Mouse (Mus musculus) G1E (cell line): ENCODE results near the gene Rsph14. TPM values are rescaled to one million over a fixed set of nuclear protein-coding genes. Genes with fewer than 3 reads are reported as not detected.
A peak's percentile ranks its signal among the peaks of the same experiment; 100 is the strongest.
"Not testable (repeated sequence)": the region's sequence is repeated elsewhere in the genome, so short reads cannot be mapped to it uniquely, and the experiment has no call there.

ENCODE experiments used
- ATAC-seq: 2 replicates; pipeline ENCODE4 v1.8.0; 2016; ENCODE audit warnings: mild to moderate bottlenecking; ENCODE audit not compliant: insufficient number of reproducible peaks, poor library complexity, low FRiP score, severe bottlenecking; ENCODE audit errors: extremely low read depth
- DNase-seq: peaks from one replicate; pipeline ENCODE4 v3.0.0; 2012; ENCODE audit warnings: low spot score
- H3K27me3 ChIP-seq: 2 replicates; pipeline ENCODE4 v1.6.1; 2012; ENCODE audit warnings: mild to moderate bottlenecking, low read length, inconsistent platforms; ENCODE audit not compliant: insufficient read depth
- H3K36me3 ChIP-seq: replicated peaks from 2 replicates; pipeline ENCODE3; 2012; ENCODE audit warnings: mild to moderate bottlenecking, inconsistent platforms
- H3K4me1 ChIP-seq: 2 replicates; pipeline ENCODE4 v1.6.1; 2012; ENCODE audit warnings: low read depth, low read length, inconsistent platforms, mixed read lengths; ENCODE audit not compliant: insufficient read depth
- H3K4me3 ChIP-seq: 2 replicates; pipeline ENCODE4 v1.5.1; 2012; ENCODE audit warnings: low read depth, mild to moderate bottlenecking, inconsistent platforms, low read length, moderate library complexity, mixed read lengths
- H3K9me3 ChIP-seq: replicated peaks from 2 replicates; pipeline ENCODE4 v1.6.1; 2012; ENCODE audit warnings: inconsistent platforms
- CTCF ChIP-seq: IDR thresholded peaks from 2 replicates; pipeline ENCODE4 v1.5.1; 2012; ENCODE audit warnings: low read depth, low read length, inconsistent platforms, mixed read lengths
- GATA1 ChIP-seq: IDR thresholded peaks from 2 replicates; pipeline ENCODE4 v1.6.1; 2012; ENCODE audit warnings: borderline replicate concordance, low read length, inconsistent platforms, mixed read lengths
- GATA2 ChIP-seq: IDR thresholded peaks from 2 replicates; pipeline ENCODE4 v1.6.1; 2012; ENCODE audit warnings: low read depth, low read length, inconsistent platforms, borderline replicate concordance
- POLR2AphosphoS5 ChIP-seq: IDR thresholded peaks from 2 replicates; pipeline ENCODE4 v1.6.1; 2012; ENCODE audit warnings: low read depth, low read length, inconsistent platforms; ENCODE audit not compliant: insufficient replicate concordance
- TAL1 ChIP-seq: conservative IDR thresholded peaks from 2 replicates; pipeline ENCODE4 v1.6.1; 2012; ENCODE audit warnings: low read depth, low read length, inconsistent platforms, mixed read lengths
- polyA plus RNA-seq: library from polyadenylated mRNA; stranded (reverse); fragments of >175 nt; gene quantifications from 2 replicates; pipeline ENCODE4 v1.2.3, GENCODE M21; 2012
- total RNA-seq, 2 experiments: library from RNA; stranded (forward) in 1 of 2; stranded (reverse) in 1 of 2; fragments of 200-1000 nt in 1 of 2; fragments of >200 nt in 1 of 2; fragmentation: Nextera tagmentation in 1 of 2; gene quantifications; 2 replicates each; pipeline ENCODE4 v1.2.3; 2014 to 2017

Gene Rsph14
- total and polyA plus RNA-seq, 3 experiments = 0.16 TPM; not detected in 2

GRCm38 (mm10) chr10:75044459-75044858 lies 12.1 kb upstream of the Rsph14 start:
- Histone ChIP-seq H3K36me3 (no peaks in the 10 kb centered on the region), H3K4me1 (no peaks in the 10 kb centered on the region)
- ATAC-seq = no peak

GRCm38 (mm10) chr10:75042060-75042459 lies 9.7 kb upstream of the Rsph14 start:
- DNase-seq, H3K36me3 ChIP-seq, H3K4me1 ChIP-seq, H3K4me3 ChIP-seq, H3K27me3 ChIP-seq, ATAC-seq: not testable (repeated sequence)
- H3K9me3 ChIP-seq = peaks cover 67% of the 10 kb centered on the region

More at GRCm38 (mm10) chr10:75044459-75044858, 12.1 kb upstream of the Rsph14 start:
- Histone ChIP-seq H3K4me3 (no peak overlapping the region), H3K9me3 (peaks cover 74% of the 10 kb centered on the region), H3K27me3 (no peaks in the 10 kb centered on the region; the same call in 1 of the 2 replicates)
- TF ChIP-seq GATA2 (no peak), GATA1 (no peak), TAL1 (no peak), POLR2AphosphoS5 (no peak), CTCF (no peak)
- DNase-seq = no peak

GRCm38 (mm10) chr10:75036883-75037379 lies 4.5 kb upstream of the Rsph14 start, which contains the start of gene Rab36:
Gene Rab36 (plus strand): TSS chr10:75037058.
- no peaks in the 10 kb centered on the region for H3K4me1 ChIP-seq
- ATAC-seq (no peak), DNase-seq (no peak)
- peak within 1 kb of the TSS; percentile 16; the same call in 1 of the 2 replicates for H3K4me3 ChIP-seq
- H3K9me3 ChIP-seq = peaks cover 51% of the 10 kb centered on the region
- H3K27me3 ChIP-seq = no peaks in the 10 kb centered on the region; the same call in 1 of the 2 replicates
- TF ChIP-seq POLR2AphosphoS5 = no peak
- no peak for TF ChIP-seq GATA1
- no peak for TF ChIP-seq CTCF
- no peak for TF ChIP-seq TAL1
- H3K36me3 ChIP-seq = no peaks in the 10 kb centered on the region

GRCm38 (mm10) chr10:75031345-75032114 lies 856 bp downstream of the Rsph14 start:
- Histone ChIP-seq H3K4me3 (no peak overlapping the region), H3K27me3 (no peaks in the 10 kb centered on the region), H3K9me3 (peaks cover 65% of the 10 kb centered on the region), H3K4me1 (no peaks in the 10 kb centered on the region), H3K36me3 (no peaks in the 10 kb centered on the region)
- no peak for TF ChIP-seq POLR2AphosphoS5
- TF ChIP-seq GATA2 = no peak
- TF ChIP-seq GATA1 = no peak
- TF ChIP-seq TAL1 = no peak
- TF ChIP-seq CTCF = no peak
- DNase-seq (no peak), ATAC-seq (no peak)

GRCm38 (mm10) chr10:75030234-75030633 lies 2.2 kb downstream of the Rsph14 start:
- no peaks in the 10 kb centered on the region for H3K4me1 ChIP-seq
- no peak overlapping the region for H3K4me3 ChIP-seq
- H3K36me3 ChIP-seq = no peaks in the 10 kb centered on the region
- no peak for DNase-seq
- TF ChIP-seq CTCF (no peak), TAL1 (no peak), GATA2 (no peak), POLR2AphosphoS5 (no peak), GATA1 (no peak)
- no peaks in the 10 kb centered on the region for H3K27me3 ChIP-seq
- ATAC-seq = no peak
- peaks cover 67% of the 10 kb centered on the region for H3K9me3 ChIP-seq

- H3K27me3 ChIP-seq = no peaks in the 10 kb centered on the region
- H3K9me3 ChIP-seq = peaks cover 68% of the 10 kb centered on the region
- no peak for DNase-seq
- no peak overlapping the region for H3K4me3 ChIP-seq
- H3K4me1 ChIP-seq = no peaks in the 10 kb centered on the region
- TF ChIP-seq GATA1 = no peak
- TF ChIP-seq POLR2AphosphoS5 = no peak
- TF ChIP-seq CTCF = no peak
- no peak for TF ChIP-seq TAL1
- no peak for TF ChIP-seq GATA2
- no peak for ATAC-seq
- no peaks in the 10 kb centered on the region for H3K36me3 ChIP-seq
Observed at GRCm38 (mm10) chr10:75029677-75030076, 2.7 kb downstream of the Rsph14 start.

GRCm38 (mm10) chr10:75028743-75029142 lies 3.6 kb downstream of the Rsph14 start:
- TF ChIP-seq GATA1 (no peak), TAL1 (no peak), GATA2 (no peak), POLR2AphosphoS5 (no peak), CTCF (no peak)
- Histone ChIP-seq H3K4me3 (no peak overlapping the region), H3K36me3 (no peaks in the 10 kb centered on the region), H3K9me3 (peaks cover 65% of the 10 kb centered on the region), H3K4me1 (no peaks in the 10 kb centered on the region), H3K27me3 (no peaks in the 10 kb centered on the region)
- DNase-seq = no peak
- no peak for ATAC-seq
